Mouse (Mus musculus) cerebellum, adult 8-10 months (tissue): ENCODE measurements around the gene Swi5.
"Not testable (repeated sequence)": the region's sequence is repeated elsewhere in the genome, so short reads cannot be mapped to it uniquely, and the experiment has no call there.

ENCODE experiments used
- DNase-seq: peaks from one replicate; pipeline ENCODE4 v3.0.0; 2022

Gene Swi5

DNA sequence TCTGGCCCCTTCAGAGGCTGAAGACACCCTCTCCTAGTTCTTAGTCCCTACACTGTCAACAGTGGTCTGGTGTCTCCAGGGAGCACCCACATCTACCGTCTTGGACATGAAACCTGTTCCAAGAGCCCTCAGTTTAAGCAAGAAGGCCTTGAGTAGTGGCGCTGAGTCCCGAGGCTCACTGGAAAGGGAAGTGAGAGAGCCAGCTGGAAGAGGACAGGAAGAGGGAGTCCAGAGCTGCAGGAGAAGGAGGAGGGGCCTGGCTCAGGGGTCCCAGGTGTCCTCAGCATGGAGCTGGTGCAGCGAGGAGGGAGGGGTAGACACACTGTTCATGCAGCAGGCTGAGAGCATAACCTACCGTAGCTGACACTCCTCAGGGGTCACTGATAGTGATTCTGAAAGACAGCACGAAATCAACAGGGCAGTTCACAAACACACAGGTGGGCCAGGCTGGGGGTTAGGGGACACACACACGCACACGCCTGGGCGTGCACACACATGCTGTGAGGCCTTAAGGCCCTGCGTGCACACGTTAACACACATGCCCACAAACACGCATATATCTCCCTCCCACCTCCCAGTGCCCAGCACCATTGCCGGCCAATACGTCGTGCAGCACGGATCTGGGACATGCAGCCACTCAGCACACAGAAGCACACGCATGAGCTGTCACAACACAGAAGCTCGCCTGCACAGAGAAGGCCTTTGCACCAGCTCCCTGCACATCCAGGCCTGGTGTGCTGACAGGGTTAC, 22.4 kb upstream of the Swi5 start:
- peak; percentile 30 for DNase-seq

DNA sequence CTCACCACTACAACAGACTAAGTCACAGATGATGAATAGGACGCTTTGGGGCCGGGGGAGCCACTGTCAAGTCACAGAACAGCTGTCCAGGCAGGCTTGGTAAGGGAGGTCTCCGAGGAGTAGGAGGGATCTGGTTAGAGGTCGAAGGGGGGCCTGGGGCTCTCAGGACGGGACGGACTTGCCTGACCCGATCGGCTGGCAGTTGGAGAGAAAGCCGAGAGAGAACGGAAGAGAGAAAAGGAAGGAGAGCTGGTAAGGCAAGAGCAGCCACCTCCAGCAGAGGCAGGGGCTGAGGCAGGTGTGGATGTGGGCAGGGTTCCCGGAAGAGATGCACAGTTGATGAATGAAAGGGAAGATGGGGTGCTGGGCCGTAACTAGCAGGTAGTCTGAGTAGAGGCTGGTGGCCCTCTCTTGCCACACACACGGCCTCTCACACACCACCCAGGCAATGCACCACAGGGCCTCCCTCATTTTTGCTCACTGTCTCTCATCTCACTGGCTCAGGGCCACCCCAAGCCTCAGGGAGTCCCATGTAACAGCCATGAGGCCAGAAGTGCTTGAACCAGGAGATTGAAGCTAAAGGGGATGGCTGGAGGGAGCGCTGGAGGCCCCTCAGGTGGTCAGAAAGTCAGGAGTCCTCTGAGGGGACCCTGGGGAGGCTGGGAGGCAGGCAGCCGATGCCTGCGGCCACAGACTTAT, 21.1 kb upstream of the Swi5 start:
- peak; percentile 51 for DNase-seq

DNA sequence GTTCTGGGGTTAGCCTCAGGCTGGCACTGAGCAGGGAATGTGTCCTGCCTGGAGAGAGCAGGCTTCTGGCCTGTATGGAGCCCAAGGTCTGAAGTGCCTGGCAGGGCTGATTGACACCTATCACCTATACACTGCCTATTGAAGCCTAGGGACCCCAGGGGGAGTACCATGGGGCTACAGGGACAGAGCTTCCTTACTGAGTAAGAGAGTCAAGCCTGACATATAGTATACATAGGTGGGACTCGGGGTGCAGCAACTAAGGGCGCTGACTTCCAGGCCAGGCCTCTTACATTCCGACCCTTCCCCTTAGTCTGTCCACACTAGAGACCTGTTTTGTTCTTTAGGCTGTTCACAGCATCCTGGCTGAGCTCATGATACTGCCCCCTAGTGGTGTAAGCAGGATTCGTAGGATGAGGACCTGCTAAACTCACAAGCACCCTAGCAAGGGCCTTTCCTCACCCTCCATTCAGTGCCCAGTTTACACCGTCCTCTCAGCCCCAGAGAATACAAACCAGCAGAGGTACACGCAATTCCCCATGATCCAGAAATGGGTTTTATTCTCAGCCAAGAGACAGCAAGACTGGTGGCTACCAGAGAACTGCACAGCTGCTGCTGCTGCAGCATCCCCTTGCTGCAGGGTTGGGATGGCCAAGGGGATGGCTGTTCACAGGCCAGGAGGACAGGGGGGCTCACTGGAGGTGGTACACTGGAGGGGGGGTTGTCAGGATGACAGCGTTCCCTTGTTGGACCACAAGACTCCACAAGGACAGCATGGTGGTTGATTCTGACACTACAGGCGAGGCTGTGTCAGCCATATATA, 20.3 kb upstream of the Swi5 start:
- DNase-seq: peak; percentile 82

DNA sequence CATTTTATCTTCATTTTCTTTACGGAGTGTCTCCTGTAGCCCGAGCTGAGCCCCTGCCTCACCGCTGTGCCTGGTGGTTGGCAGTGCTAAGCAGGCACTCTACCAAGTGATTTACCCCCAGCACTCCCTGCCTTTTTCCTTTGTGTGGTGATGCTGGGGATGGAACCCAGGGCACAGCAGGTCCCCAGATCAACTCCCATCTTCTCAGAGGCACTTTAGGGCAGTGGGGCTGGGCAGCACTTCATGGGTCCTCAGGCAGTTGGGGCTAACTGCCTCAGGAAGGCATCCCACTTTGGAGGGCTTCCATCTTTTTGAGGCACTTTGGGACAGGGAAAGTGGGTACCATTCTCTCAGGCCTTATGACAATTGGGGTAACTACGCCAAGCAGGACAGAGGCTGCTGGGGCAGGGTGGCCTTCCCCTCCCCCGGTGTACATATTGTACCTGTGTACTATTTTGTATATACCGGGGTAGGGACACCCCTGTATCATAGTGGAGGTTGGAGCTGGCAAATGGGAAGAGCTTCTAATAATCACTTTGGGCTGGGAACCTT, 19.4 kb upstream of the Swi5 start:
- DNase-seq: no peak

DNA sequence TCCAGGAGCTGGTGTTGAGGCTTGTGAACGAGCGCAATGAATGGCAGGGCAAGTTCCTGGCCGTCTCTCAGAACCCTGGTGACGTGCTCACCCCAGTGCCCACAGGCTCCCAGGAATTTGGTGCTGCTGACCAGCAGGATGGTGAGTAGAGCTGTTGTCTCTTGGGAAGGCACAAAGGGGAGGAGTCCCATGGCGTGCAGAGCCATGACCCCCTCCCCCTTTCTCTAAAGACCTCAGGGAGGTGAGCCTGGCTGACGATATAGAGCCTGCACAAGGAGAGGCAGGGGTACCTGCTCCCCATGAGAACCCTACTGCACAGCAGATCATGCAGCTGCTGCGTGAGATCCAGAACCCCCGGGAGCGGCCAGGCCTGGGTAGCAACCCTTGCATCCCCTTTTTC, 18.3 kb upstream of the Swi5 start:
- peak; percentile 34 for DNase-seq

DNA sequence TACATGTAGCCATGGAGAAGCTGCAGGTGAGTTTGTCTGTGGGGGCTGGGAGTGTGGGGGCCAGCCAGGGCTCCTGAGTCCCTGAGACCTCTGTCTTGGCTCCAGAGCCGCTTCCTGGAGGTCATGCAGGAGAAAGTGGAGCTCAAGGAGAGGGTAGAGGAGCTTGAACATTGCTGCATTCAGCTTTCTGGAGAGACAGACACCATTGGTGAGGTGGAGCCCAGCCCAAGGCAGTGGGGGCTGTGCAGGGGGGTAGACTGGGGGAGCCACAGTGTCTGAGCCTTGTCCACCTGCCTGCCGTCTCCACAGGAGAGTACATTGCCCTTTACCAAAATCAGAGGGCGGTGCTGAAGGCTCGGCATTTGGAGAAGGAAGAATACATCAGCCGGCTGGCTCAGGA, 17.8 kb upstream of the Swi5 start:
- DNase-seq: no peak

DNA sequence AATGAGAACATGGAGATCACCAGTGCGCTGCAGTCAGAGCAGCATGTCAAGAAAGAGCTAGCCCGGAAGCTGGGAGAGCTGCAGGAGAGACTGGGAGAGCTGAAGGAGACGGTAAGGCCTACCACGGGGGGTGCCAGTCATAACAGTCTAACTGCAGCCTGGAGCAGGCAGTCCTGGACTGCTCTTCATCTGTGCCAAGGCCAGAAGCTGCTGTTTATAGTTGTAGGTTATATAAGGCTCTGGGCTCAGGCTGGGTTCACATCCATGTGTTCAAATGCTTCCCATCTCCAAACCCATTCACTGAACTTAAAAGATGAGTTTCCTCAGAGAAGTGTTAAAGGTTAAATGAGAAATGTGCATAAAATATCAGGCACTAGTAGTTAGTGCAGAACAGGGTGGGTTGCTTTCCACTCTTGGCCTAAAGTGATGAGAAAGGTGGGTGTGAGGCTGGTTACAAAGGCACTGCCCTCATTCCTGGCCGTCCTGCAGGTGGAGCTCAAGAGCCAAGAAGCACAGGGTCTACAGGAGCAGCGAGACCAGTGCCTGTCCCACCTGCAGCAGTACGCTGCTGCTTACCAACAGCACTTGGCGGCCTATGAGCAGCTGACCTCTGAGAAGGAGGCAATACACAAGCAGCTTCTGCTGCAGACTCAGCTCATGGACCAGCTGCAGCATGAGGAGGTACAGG, 16.4 kb upstream of the Swi5 start:
- DNase-seq: peak; percentile 81

DNA sequence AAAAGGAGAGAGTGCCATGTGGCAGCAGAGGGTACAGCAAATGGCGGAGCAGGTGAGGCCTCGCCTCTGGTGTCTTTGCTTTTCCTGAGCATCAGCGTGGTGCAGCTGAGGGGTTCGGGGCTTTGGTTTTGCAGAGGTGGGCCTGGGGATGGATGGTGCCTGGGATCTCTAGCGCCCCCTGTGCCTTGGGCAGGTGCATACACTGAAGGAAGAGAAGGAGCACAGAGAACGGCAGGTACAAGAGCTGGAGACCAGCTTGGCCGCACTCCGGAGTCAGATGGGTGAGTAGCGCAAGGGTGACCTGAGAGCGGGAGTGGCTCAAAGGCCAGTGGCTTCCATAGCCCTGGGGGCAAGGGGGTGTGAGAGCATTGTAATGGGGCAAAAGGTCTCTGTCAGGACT, 15.1 kb upstream of the Swi5 start:
- no peak for DNase-seq

DNA sequence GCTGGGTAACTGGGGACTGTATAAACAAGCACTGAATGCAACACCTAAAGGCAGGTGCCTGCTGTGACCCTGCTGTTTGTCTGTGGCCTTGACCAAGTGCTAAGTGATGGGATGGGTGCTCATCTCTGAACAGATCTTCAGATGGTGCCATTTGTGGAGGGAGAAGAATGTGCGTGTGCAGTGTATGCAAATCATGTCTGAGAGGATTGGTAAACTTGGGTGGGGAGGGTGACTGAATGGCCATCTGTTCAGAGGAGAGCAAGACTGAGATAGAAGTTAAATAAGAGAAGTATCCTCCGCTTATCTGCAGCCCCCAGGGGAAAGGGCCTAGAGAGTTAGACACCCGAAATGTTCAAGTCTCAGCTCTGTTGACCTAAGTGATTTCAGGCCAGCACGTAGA, 11.6 kb upstream of the Swi5 start:
- no peak for DNase-seq

DNA sequence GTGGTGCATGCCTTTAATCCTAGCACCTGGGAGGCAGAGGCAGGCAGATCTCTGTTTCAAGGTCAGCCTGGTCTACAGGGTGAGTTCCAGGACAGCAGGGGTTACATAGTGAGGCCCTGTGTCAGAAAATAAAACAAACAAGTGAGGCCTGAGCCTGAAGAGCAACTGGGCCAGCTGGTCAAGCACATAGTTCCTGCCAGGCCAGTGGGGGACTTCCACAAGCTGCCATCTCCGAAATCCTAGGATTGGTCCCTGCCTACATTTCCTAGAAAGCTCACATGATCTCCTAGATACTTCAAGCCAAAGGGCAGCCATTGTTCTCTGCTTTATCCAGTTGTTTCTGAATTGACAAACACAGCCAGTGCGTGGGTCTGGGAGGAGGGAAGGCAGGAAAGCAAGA, 8.0 kb upstream of the Swi5 start:
- DNase-seq: not testable (repeated sequence)

DNA sequence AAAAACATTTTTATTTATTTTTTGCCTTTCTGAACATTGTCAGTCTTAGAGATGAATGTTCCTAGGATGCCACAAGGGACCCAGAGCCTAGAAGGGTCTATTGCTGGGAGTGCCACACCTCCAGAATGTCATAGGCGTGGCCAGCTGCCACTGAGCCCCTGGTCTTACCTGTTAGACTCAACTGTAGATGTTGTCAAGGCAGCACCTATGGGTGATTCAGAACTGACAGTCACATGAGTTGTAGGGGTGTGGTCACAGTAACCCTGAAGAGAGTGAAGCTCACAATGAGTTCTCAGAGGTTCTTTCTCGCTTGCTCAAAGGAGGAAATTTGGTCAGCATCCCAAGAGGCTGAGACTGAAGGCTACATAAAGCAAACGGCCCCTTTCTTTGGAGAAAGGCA, 7.4 kb upstream of the Swi5 start:
- no peak for DNase-seq

DNA sequence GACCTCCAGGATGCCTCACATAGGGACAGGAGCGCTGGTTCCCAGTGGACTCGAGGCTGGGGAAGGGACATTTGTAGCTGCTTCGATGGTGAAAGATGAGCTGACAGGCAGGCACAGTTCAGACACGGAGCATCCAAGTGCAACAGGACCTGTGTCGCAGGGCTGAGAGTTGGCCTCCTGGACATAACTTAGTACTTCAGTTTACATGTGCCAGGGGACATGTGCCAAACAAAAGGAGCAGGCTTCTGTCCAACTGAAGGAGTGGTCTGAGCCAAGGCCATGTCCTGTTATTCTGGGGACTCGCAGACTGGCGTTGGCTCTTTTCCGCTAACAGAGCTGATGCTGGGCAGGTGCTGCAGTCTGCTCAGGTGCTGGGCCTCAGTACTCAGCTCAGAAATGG, 6.5 kb upstream of the Swi5 start:
- no peak for DNase-seq

DNA sequence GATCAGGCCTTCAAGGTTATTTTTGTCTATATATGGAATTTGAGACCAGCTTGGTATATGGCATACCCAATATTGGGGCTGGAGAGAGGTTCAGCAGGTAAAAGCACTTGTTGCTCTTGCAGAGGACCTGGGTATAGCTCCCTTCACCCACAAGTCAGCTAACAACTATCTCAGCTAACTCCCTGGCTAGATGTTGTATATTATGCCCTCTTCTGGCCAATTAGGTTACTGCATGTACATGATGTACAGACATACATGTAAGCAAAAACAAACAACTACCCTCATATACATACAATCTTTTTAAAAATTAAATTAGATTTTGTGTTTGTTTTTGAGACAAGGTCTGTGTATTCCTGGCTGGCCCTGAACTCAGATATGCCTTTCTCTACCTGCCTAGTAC, 1.7 kb upstream of the Swi5 start:
- DNase-seq: no peak

DNA sequence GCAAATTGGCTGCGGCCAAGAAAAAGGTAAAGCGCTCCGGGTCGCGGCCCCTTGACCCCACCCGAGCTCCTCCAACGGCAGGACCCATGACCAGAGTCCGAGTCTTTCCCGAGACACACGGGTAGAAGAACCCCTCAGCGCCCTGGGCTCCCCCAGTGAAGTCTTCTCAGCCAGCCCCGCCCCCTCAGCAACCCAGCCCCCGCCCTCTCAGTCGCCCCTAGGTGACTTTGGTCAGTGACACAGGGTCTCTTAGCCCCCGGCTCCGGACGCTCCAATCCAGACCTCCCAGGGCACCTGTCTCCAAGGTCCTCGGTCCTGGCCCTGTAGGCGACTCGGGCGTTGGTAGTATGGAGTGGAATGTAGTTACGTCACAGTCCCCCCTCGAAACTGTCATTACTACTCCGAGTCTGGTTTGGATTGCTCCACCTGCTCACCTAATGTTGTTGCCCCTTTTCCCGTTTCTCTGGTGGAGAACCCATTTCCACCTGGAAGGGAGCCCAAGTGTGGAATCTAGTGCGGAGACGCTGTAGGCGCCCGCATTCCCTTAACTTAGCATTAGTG, 576 bp upstream of the Swi5 start:
- no peak for DNase-seq

DNA sequence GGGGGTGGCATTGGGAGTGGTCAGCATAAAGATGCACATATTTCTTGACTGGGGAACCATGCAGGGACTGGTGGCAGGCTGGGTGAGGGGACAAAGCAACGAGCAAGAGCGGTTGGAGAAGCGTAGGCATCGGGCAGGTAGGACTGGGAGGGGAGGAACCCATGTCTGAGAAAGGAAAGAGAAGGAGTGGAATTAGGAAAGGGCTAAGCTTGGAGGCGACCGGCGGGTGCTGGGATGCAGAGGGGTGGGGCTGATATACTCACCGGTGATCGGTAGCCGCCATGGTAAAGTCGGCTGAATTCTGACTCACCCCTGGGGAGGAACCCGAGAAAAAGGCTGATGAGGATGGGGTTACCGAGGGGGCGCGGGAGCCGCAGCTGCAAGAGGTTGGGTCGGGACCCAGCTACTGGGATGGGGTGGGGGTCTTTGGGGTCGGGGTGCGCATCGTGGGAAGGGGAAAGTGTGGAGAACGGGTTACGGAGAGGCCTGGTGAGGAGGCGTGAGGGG, 488 bp downstream of the Swi5 start, which contains the start of gene Golga2:
TSS of gene Golga2 (plus strand) at position 51 of the 507 bp plus-strand sequence.
- no peak for DNase-seq

DNA sequence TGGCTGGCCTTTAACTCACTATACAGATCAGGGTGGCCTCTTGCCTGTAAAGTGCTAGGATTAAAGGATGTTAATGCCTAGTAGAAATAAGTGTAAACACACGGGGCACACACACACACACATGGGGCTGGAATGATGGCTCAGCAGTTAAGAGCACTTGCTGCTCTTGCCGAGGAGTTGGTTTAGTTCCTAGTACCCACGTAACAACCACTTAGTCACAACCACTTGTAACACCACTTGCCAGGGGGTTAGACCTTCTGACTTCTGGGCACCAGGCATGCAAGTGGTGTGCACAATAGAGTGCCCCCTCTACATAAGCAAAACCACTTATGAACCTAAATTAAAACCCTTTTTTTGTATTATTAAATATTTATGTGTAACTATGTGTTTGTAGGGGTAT, 3.9 kb downstream of the Swi5 start:
- DNase-seq: no peak

DNA sequence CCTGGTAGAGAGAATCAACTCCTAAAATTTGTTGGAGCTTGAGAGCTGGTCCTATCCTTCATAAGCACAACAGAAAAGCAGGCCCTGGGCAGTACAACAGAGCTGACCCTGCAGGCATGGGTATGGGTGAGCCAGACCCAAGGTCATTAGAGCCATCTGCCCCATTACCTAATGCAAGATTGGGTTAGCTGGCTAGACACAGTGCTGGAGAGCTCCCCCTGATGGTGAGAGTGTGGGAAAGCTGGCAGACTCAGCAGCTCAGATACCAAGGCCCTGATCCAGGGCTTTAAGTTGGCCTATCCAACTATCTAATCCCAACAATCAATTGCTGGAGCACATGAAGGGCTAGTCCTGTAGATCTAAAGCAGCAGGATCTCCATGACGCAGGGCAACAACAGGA, 5.1 kb downstream of the Swi5 start:
- peak; percentile 45 for DNase-seq

DNA sequence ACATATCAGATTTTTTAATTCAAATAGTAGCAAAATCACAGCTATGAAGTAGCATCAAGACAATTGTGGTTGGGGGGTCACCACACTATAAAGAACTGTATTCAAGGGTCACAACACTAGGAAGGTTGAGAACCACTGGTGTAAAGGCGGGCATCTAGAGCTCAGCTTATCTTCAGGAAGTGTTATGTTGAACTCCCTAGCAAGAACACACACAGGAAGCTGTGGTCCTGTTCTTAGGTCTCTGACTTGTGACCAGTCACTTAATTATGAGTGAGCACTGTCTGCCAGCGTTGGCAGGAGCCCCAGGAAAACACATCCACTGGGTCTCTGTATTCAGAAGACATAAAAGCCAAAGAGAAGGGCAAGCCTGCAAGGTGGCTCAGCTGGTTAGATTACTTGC, 5.6 kb downstream of the Swi5 start:
- DNase-seq: no peak

DNA sequence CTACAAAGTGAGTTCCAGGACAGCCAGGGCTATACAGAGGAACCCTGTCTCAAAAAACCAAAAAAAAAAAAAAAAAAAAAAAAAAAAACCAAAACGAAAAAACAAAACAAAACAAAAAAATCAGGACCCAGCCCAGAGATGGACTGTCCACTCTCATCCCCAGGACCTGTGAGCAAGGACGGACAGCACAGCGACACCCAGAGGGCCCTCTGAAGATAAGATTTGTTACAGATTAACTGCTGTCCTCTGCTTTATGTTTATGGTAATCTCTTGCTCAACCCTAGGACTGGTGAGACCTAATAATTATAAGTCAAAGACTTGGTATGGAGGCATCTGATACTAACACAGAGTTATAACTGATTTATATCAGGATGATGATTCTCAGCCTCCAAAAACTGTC, 12.1 kb downstream of the Swi5 start:
- no peak for DNase-seq

DNA sequence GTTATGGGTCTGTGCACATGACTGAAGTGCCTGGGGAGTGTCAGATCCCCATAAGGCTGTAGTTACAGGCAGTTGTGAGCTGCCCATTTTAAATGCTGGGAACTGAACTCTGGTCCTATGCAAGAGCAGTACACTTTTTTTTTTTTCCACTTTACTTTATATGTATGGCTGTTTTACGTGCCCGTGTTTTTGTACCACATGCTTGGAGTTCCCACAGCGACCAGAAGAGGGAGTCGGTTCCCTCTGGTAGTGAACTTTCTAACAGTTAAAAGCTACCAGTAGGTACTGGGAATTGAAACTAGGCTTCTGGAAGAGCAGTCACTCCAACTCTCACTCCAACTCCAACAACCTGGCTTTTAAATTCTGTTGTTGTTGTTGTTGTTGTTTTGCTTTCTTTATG, 27.2 kb downstream of the Swi5 start:
- peak; percentile 45 for DNase-seq

DNA sequence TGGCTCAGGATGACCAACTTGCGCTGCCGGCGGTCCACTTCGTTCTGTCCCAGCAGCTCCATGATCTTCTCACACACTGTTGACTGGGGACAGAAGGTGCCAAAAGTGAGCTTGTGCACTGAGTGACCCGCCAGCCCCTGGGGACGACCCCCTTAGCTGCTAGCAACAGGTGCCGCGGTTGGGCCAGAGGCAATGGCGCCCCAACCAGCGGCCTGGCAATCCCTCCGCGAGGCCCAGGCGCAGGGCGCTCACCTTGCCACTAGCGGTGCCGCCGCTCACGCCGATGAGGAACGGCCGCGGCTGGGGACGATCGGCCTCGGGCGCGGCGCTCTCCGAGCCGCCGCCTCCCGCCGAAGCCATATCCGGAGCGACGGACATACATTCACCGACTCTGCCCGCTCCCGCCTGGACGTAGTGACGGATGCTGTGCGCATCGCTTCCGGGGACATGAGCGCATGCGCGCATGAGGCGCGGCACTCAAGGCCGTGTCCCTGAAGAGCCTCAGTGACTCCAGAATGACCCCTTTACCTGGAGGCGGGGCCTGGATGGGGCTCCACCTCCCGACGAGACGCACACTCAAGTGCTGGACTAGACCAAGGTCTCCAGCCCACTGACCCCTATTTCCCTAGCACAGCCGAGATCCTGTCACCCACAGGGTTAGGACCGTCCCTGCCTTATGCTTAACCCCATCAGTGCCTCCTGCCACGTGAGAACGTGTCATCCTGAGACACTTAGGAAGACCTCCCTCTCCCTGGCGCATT, 28.0 kb downstream of the Swi5 start, which contains the start of gene Uck1:
TSS of gene Uck1 (minus strand) at position 503 of the 761 bp plus-strand sequence.
- DNase-seq: peak; percentile 89
